Mouse (Mus musculus) urinary bladder, postnatal 4 days (tissue): ENCODE measurements around the gene B430306N03Rik.

Experiments
- DNase-seq, 2 experiments: peaks; one replicate each; pipeline ENCODE4 v3.0.0; 2021 to 2022; ENCODE audit warnings: low spot score in 2 of 2

Gene B430306N03Rik

DNA sequence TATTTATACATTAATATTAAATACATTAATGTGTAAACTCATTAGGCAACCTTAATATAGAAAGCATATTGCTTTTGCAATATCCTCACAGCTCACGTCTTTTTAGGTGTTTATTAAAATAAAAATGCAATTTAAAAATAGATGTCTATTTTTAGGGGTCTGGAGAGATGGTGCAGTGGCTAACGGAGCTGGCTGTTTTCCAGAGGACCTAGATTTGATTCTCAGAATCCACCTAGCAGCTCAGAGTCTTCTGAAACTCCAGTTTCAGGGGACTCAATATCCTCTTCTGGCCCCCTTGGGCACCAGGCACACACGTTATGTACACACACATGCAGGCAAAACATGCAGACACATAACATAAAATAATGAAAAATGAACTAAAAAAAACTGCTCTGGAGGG lies 46.4 kb downstream of the B430306N03Rik start:
- no peak for DNase-seq

DNA sequence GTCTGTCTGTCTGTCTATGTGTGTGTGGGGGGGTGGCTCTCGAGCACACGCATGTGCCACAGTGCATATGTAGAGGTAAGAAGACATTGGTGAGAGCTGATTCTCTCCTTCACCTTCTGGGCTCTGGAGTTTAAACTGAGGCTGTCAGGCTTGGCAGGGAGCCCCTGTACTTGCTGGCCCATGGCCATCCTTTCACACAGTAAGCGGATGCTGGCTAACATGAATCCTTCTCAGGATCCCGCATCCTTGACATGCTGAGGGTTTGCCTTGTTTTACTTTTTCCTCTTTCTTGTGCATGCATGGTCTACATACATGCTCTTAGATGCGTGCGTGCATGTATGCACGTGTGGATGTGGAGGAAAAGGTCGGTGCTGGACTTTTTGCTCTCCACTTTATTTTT lies 47.0 kb downstream of the B430306N03Rik start:
- DNase-seq, result no peak

DNA sequence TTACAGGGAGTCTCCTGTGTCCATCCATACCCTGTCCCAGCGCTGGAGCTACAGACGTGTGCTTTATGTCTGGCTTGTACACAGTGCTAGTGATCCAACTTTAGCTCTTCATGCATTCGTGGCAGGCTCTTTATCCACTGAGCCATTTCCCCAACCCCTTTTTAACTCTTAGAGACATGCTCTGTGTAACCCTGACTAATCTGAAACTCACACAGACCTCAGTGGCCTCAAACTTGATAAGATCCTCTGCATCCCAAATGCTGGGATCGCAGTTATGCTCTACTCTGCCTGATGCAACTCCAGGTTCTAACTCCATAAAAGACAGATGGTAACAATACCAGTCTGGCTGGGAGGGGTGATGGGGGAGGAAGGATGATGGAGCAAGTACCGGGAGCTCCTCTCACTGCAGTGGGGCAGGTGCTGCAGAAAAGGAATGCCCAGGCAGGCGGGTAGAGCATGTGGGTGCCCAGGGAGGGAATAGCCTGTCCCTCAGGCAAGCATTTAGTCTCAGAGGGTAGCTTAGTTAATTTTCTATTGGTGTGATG lies 47.6 kb downstream of the B430306N03Rik start:
- no peak for DNase-seq

DNA sequence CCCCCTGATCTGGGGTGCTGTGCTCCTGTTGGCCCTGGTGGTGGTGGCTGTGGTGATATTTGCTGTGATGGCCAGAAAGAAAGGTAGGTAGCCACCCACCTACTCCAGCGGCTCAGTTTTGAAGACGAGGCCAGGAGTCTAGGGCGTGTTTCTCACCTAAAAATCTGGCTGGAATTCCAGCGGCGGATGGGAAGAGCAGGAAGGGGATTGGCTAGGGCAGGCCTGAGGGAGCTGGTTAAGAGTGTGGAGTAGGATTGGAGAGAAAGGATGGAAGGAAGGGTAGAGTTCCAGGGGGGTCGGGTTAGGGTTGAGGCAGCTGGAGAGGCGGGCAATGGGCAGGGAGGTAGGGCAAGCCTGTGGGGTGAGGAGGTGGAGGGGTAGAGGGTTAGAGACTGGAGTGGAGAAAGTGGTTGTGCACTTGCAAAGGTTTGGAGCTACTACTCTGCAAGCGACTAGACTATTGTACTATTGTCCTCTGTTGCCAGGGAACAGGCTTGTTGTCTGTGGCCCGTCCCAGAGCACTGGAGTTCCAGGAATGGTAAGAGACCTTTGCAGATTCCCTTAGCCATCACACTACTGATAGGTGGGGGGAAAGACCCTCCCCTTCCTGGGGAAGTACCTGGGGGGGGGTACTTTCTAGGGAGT lies 49.7 kb downstream of the B430306N03Rik start:
- DNase-seq, result no peak

DNA sequence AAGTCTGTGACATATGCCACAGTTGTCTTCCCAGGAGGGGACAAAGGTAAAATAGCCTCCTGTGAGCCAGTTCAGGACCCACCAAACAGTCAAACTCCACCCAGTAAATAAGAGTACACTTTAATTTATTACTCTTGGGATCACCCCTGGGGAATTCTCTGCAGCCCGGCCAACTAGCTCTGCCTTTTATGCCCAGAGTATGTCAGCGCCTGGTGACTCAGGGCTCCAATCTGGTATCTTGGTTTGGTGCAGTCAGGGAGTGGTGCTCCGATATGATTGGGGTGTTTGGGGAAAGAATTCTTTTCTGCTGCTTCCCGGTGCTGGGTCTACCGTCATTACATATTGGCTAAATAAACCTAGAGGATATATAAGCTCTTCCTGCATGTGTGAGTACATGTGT lies 50.9 kb downstream of the B430306N03Rik start:
- DNase-seq, result no peak

DNA sequence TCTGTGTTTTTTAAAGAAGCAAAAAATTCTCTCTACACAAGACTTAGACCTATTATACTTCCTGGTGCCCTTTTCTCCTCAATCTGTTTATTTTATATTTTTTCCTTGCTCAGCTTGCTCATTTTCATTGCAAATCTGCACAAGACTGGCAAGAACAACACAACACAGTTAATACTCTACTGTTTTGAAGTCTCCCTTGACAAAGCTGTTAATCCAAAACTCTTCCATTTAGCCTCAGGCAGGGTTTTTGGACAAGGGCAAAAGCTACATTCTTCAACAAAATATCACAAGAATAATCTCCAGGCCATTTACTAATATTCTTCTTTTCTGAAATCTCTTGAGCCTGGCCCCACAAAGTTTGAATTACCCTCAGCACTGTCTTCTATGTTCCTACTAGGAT lies 55.7 kb downstream of the B430306N03Rik start:
- DNase-seq, result no peak

DNA sequence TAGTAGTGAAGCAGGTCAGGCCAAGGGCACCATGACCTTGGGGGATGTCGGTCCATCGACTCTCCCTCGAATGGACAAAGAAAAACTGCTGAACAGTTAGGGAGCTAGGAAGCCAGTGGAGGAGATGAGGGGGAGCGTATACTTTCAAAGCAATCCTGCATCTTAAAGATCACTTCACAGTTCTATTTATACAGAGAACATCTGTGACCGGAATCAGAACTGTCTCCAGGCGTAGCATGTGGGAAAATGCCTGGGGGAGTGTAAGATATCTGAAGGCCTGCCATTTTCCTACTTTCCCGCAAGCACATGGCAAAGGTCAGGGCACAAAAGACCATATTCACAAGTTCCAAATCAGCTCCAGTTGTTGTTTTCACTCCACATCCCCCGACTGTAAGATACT lies 57.0 kb downstream of the B430306N03Rik start:
- no peak for DNase-seq

DNA sequence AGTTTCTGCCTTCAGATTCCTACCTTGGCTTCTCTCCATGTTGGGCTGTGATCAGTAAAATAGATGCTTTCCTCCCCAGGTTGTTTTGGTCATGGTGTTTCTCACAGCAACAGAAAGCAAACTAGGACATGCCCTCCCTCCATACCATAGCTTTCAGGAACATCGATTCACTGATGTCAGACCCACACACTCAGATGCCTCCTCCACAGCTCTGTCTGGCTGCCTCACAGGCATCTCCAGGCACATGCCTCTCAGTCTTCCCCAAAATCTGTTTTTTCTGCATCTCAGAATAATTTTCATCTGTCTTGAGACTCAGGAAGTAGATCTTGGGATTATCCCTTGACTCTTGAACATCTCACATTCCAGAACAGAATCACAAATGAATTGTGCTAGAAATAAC lies 60.2 kb downstream of the B430306N03Rik start:
- DNase-seq, result no peak
